Mouse (Mus musculus) E14TG2a.4 (cell line): ENCODE measurements around the gene Slc10a1.
A peak's percentile ranks its signal among the peaks of the same experiment; 100 is the strongest.

ENCODE experiments used
- H3K27me3 ChIP-seq: 2 replicates; pipeline ENCODE4 v1.6.1; 2014; ENCODE audit warnings: low read length, control low read depth; ENCODE audit not compliant: insufficient read depth
- H3K36me3 ChIP-seq: 2 replicates; pipeline ENCODE4 v1.6.1; 2014; ENCODE audit warnings: low read length, control low read depth; ENCODE audit not compliant: insufficient read depth
- H3K4me1 ChIP-seq: replicated peaks from 2 replicates; pipeline ENCODE4 v1.6.1; 2014; ENCODE audit warnings: low read depth, low read length, control low read depth
- H3K4me3 ChIP-seq: replicated peaks from 2 replicates; pipeline ENCODE4 v1.5.1; 2014; ENCODE audit warnings: mild to moderate bottlenecking, low read length
- H3K9me3 ChIP-seq: 2 replicates; pipeline ENCODE4 v1.6.1; 2014; ENCODE audit warnings: low read length, control low read depth
- CTCF ChIP-seq: conservative IDR thresholded peaks from 2 replicates; pipeline ENCODE4 v1.5.1; 2014; ENCODE audit warnings: low read length
- NANOG ChIP-seq: IDR thresholded peaks from 2 replicates; pipeline ENCODE4 v1.6.1; 2014; ENCODE audit warnings: borderline replicate concordance, low read length, mixed read lengths
- POU5F1 ChIP-seq: IDR thresholded peaks from 2 replicates; pipeline ENCODE4 v1.6.1; 2014; ENCODE audit warnings: low read length, borderline replicate concordance

The Slc10a1 gene

DNA sequence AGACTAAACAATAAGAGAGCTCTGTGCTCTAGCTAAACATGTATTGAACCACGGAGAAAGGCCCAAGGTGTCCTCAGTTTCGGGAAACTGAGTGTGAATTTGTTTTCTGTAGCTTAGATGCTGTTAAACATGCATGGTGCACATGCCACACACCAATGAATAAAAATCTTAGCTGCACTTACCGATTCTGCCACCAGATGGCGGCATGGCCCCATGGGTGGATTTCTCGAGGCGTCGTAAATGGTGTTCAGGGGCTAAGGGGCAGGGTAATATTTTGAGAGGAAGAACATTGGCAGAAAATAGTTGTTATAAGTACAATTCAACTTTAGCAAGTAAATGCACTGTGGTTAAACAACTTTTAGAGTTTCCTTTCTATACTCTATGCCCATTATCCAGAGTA is 13.8 kb upstream of the Slc10a1 start:
- TF ChIP-seq CTCF (peak; percentile 94), POU5F1 (no peak)
- H3K9me3 ChIP-seq: no peaks in the 10 kb centered on the region
- H3K27me3 ChIP-seq: peaks cover 3% of the 10 kb centered on the region; the same call in 1 of the 2 replicates
- peaks cover 5% of the 10 kb centered on the region for H3K4me1 ChIP-seq
- no peak overlapping the region for H3K4me3 ChIP-seq
- H3K36me3 ChIP-seq: no peaks in the 10 kb centered on the region

GRCm38 (mm10) chr12:80975939-80976671 is 7.6 kb upstream of the Slc10a1 start:
- no peaks in the 10 kb centered on the region for H3K9me3 ChIP-seq
- TF ChIP-seq NANOG (no peak), CTCF (no peak), POU5F1 (no peak)
- no peaks in the 10 kb centered on the region for H3K27me3 ChIP-seq
- H3K36me3 ChIP-seq: no peaks in the 10 kb centered on the region
- no peaks in the 10 kb centered on the region for H3K4me1 ChIP-seq
- H3K4me3 ChIP-seq: no peak overlapping the region

DNA sequence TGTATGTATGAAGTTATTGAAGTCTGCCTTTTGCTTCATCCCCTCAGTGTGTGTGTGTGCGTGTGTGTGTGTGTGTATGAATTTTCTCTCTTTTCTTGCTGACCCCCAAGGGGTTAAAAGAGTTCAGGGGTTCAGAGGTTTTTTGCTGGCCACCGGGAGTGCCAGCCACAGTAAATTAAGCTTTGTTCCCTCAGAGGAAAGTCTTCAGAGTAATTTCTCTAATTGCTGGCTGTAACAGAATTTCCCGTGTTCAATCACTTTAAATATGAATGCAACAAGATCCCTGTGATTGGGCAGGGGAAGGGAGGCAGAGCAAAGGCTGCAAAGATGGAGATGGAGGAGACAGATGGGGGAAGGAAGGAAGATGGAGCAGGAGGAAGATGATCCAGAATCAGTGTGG is 3.3 kb upstream of the Slc10a1 start:
- Histone ChIP-seq H3K27me3 (0 out of 2 replicates have a peak, but pooled peaks cover 2% of the 10 kb centered on the region), H3K36me3 (no peaks in the 10 kb centered on the region), H3K4me1 (no peaks in the 10 kb centered on the region), H3K4me3 (no peak overlapping the region), H3K9me3 (no peaks in the 10 kb centered on the region; the same call in 1 of the 2 replicates)
- TF ChIP-seq NANOG (no peak), POU5F1 (no peak), CTCF (no peak)

GRCm38 (mm10) chr12:80970181-80970705 is 1.7 kb upstream of the Slc10a1 start:
- Histone ChIP-seq H3K4me1 (peaks cover 5% of the 10 kb centered on the region), H3K27me3 (0 out of 2 replicates have a peak, but pooled peaks cover 2% of the 10 kb centered on the region), H3K36me3 (no peaks in the 10 kb centered on the region), H3K4me3 (no peak overlapping the region), H3K9me3 (no peaks in the 10 kb centered on the region; the same call in 1 of the 2 replicates)
- TF ChIP-seq CTCF: no peak
- no peak for TF ChIP-seq NANOG
- TF ChIP-seq POU5F1: no peak

GRCm38 (mm10) chr12:80967918-80968317 is 587 bp downstream of the Slc10a1 start:
- H3K9me3 ChIP-seq: no peaks in the 10 kb centered on the region; the same call in 1 of the 2 replicates
- peaks cover 5% of the 10 kb centered on the region for H3K4me1 ChIP-seq
- no peak for TF ChIP-seq CTCF
- TF ChIP-seq POU5F1: no peak
- TF ChIP-seq NANOG: no peak
- H3K36me3 ChIP-seq: no peaks in the 10 kb centered on the region
- H3K4me3 ChIP-seq: no peak overlapping the region
- H3K27me3 ChIP-seq: 0 out of 2 replicates have a peak, but pooled peaks cover 2% of the 10 kb centered on the region

GRCm38 (mm10) chr12:80966059-80966838 is 2.3 kb downstream of the Slc10a1 start:
- 0 out of 2 replicates have a peak, but pooled peaks cover 2% of the 10 kb centered on the region for H3K27me3 ChIP-seq
- H3K9me3 ChIP-seq: no peaks in the 10 kb centered on the region; the same call in 1 of the 2 replicates
- TF ChIP-seq POU5F1 (no peak), CTCF (no peak), NANOG (no peak)
- H3K4me3 ChIP-seq: no peak overlapping the region
- peaks cover 5% of the 10 kb centered on the region for H3K4me1 ChIP-seq
- no peaks in the 10 kb centered on the region for H3K36me3 ChIP-seq

DNA sequence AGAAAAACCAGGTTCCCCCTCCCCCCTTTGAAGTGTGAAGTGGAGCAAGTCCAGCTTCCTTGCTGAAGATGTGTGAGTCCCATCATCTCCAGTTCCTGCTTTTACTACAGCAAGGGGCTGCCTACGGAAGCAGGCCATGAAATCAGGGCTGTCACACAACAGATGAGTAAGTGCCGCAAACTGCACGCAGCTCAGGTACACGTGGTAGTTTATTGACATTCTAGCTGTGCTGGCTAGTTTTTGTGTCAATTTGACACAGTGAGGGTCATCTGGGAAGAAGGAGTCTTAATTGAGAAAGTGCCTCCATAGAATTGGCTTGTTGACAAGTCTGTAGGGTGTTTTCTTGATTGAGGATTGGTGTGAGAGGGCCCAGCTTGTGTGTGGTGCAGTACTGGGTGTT is 5.9 kb downstream of the Slc10a1 start:
- peaks cover 17% of the 10 kb centered on the region for H3K4me1 ChIP-seq
- H3K36me3 ChIP-seq: peaks cover 31% of the 10 kb centered on the region
- H3K4me3 ChIP-seq: no peak overlapping the region
- TF ChIP-seq NANOG (no peak), POU5F1 (no peak), CTCF (no peak)
- no peaks in the 10 kb centered on the region for H3K27me3 ChIP-seq
- no peaks in the 10 kb centered on the region for H3K9me3 ChIP-seq

- Histone ChIP-seq H3K4me1 (peaks cover 44% of the 10 kb centered on the region), H3K9me3 (no peaks in the 10 kb centered on the region), H3K27me3 (no peaks in the 10 kb centered on the region), H3K36me3 (peaks cover 77% of the 10 kb centered on the region), H3K4me3 (no peak overlapping the region)
- TF ChIP-seq CTCF (no peak), NANOG (no peak), POU5F1 (no peak)
Measured at GRCm38 (mm10) chr12:80957961-80958360, 10.5 kb downstream of the Slc10a1 start.
